Mouse (Mus musculus): ENCODE results near the gene Serpinc1. TPM values are rescaled to one million over a fixed set of nuclear protein-coding genes. Genes with fewer than 3 reads are reported as not detected.
"Not testable (repeated sequence)": the region's sequence is repeated elsewhere in the genome, so short reads cannot be mapped to it uniquely, and the experiment has no call there.

Serpinc1 gene
- polyA plus RNA-seq, 1 experiment from 2014 or later: 2.4 TPM

DNA sequence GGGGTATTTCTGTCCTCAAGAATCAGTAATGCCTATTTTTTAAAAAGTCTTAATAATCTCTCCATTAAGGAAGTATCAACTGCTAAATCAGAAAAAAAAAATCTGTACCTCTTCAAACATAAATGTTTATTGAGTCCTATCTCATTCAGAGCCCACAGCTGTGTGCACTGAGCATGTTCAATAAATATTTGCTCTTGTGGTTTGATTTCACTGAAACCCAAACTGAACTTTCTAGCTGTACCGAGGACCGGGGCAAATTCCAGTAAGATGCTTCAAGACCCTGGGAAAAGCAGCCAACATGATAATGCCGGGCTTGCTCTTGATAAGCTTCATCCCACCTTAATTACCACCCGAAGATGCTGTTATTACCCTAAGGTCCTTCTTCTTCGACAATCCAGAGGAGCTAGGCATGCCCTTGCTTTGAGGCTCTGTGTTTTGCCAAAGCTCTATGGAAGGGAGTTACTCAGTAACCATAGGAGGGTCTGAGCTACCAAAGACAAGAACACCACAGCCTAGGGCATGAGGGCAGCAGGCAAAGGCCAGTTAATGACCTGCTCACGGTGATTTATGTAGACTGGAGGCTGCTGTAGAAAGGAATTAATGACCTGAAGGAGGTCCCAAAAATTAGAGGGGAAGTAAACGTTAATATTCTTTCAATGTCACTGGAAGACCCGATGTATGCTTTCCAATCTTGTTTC is 2.3 kb downstream of the Serpinc1 start:
- Histone ChIP-seq H3K4me2 (no peak overlapping the region), H3K9me3 (replicated peaks; ENCODE audit: control insufficient read depth, low read length) (no peaks in the 10 kb centered on the region), H3K4me3 (ENCODE audit: low read depth, low read length) (no peak overlapping the region), H3K27me3 (ENCODE audit: control insufficient read depth, insufficient read depth, low read length) (no peaks in the 10 kb centered on the region), H3K36me3 (ENCODE audit: control insufficient read depth, insufficient read depth, low read length) (no peaks in the 10 kb centered on the region), H3K27ac (ENCODE audit: low read depth, low read length) (no peak overlapping the region), H3K4me1 (ENCODE audit: control insufficient read depth, insufficient read depth, low read length) (no peaks in the 10 kb centered on the region), H3K9ac (ENCODE audit: low read depth, low read length) (no peak overlapping the region)
- no peak for ATAC-seq (replicated peaks; ENCODE audit: insufficient number of reproducible peaks, low FRiP score, low TSS enrichment)
- 82% methylated on average over 8 of the region's 8 CpGs for WGBS (ENCODE audit: insufficient replicate concordance)

DNA sequence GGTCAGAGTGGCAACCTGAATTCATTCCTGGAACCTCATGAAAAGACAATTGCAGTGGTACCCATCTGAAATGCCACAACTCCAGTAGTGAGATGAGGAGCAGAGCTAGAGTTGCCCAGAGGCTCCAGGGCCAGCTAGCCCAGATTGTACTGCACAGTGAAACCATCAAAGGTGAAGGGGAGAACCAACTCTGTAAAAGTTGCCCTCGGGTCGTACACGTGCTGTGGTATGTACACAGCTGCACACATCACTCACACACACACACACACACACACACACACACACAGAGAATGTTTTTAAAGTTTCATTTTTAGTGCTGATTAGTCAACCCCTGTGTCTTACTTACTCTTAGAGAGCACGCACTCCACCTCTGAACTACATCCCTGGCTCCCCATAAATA is 3.0 kb downstream of the Serpinc1 start:
- no peak overlapping the region for H3K9ac ChIP-seq (ENCODE audit: low read depth, low read length)
- WGBS (ENCODE audit: insufficient replicate concordance): 87% methylated on average over 4 of the region's 4 CpGs

DNA sequence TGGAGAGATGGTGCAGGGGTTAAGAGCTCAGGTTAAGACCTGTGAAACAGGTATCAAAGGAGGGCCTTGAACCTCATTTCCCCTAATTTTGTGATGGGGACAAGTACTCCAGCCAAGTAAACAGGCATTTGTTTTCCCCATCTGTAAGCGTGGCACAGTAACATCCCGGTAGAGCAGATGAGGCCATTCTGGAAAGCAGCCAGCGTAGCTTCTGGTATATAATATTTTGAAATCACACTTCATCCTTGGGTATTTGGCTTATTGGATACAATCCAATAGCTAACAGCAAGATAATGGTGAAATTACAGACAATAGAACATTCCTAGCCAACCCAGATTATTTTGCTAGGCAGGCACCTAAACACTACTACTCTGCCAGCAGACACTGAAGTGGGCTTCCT is 4.5 kb downstream of the Serpinc1 start:
- H3K4me1 ChIP-seq (ENCODE audit: control insufficient read depth, insufficient read depth, low read length): no peaks in the 10 kb centered on the region
- H3K9me3 ChIP-seq (replicated peaks; ENCODE audit: control insufficient read depth, low read length): no peaks in the 10 kb centered on the region
- no peak overlapping the region for H3K4me2 ChIP-seq
- no peaks in the 10 kb centered on the region for H3K27me3 ChIP-seq (ENCODE audit: control insufficient read depth, insufficient read depth, low read length)
- H3K27ac ChIP-seq (ENCODE audit: low read depth, low read length): no peak overlapping the region
- WGBS (ENCODE audit: insufficient replicate concordance): 92% methylated on average over 3 of the region's 3 CpGs
- H3K9ac ChIP-seq (ENCODE audit: low read depth, low read length): no peak overlapping the region
- no peak for ATAC-seq (replicated peaks; ENCODE audit: insufficient number of reproducible peaks, low FRiP score, low TSS enrichment)
- no peak overlapping the region for H3K4me3 ChIP-seq (ENCODE audit: low read depth, low read length)
- no peaks in the 10 kb centered on the region for H3K36me3 ChIP-seq (ENCODE audit: control insufficient read depth, insufficient read depth, low read length)

More for the DNA sequence above, 3.0 kb downstream of the Serpinc1 start:
- no peak overlapping the region for H3K4me3 ChIP-seq (ENCODE audit: low read depth, low read length)
- H3K27ac ChIP-seq (ENCODE audit: low read depth, low read length): no peak overlapping the region
- no peaks in the 10 kb centered on the region for H3K36me3 ChIP-seq (ENCODE audit: control insufficient read depth, insufficient read depth, low read length)
- no peak for ATAC-seq (replicated peaks; ENCODE audit: insufficient number of reproducible peaks, low FRiP score, low TSS enrichment)
- no peaks in the 10 kb centered on the region for H3K27me3 ChIP-seq (ENCODE audit: control insufficient read depth, insufficient read depth, low read length)
- H3K4me2 ChIP-seq: no peak overlapping the region
- no peaks in the 10 kb centered on the region for H3K4me1 ChIP-seq (ENCODE audit: control insufficient read depth, insufficient read depth, low read length)
- no peaks in the 10 kb centered on the region for H3K9me3 ChIP-seq (replicated peaks; ENCODE audit: control insufficient read depth, low read length)

DNA sequence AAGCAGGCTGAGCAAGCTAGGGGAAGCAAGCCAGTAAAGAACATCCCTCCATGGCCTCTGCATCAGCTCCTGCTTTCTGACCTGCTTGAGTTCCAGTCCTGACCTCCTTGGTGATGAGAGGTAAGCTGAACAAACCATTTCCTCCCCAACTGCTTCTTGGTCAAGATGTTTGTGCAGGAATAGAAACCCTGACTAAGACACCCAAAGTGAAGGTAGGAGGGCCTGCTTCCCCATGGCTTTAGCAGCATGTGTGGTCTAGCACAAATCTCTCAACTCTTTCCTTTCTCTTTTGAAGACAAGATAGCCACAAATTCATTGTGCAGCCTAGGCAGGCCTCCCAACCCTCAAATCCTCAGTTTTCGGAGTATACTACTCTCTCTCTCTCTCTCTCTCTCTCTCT is 6.3 kb downstream of the Serpinc1 start:
- not testable (repeated sequence) for H3K9me3 ChIP-seq (replicated peaks; ENCODE audit: control insufficient read depth, low read length); H3K36me3 ChIP-seq (ENCODE audit: control insufficient read depth, insufficient read depth, low read length); H3K4me2 ChIP-seq; H3K27me3 ChIP-seq (ENCODE audit: control insufficient read depth, insufficient read depth, low read length); H3K27ac ChIP-seq (ENCODE audit: low read depth, low read length); ATAC-seq (replicated peaks; ENCODE audit: insufficient number of reproducible peaks, low FRiP score, low TSS enrichment); H3K4me1 ChIP-seq (ENCODE audit: control insufficient read depth, insufficient read depth, low read length); H3K4me3 ChIP-seq (ENCODE audit: low read depth, low read length); H3K9ac ChIP-seq (ENCODE audit: low read depth, low read length)
- WGBS (ENCODE audit: insufficient replicate concordance): 75% methylated on average over 1 of the region's 1 CpGs

DNA sequence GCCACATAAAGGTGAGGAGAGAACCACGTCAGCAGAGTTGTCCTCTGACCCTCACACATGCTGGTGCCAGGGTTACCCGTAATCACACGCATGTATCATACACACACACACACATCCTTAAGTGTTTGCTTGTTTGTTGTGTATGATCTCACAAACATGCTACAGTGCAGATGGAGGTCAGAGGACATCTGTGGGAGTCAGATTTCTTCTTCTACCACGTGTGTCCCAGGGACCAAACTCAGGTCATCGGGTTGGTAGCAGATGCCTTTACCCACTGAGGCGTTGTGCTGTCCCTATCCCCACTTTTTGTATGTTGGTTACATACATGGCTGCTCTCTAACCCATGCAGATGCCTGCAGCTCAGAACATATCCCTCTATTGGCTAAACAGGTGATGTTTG is 7.1 kb downstream of the Serpinc1 start:
- Histone ChIP-seq H3K27me3 (ENCODE audit: control insufficient read depth, insufficient read depth, low read length) (no peaks in the 10 kb centered on the region), H3K4me1 (ENCODE audit: control insufficient read depth, insufficient read depth, low read length) (no peaks in the 10 kb centered on the region), H3K4me3 (ENCODE audit: low read depth, low read length) (no peak overlapping the region), H3K4me2 (no peak overlapping the region), H3K9ac (ENCODE audit: low read depth, low read length) (no peak overlapping the region), H3K36me3 (ENCODE audit: control insufficient read depth, insufficient read depth, low read length) (no peaks in the 10 kb centered on the region), H3K9me3 (replicated peaks; ENCODE audit: control insufficient read depth, low read length) (no peaks in the 10 kb centered on the region), H3K27ac (ENCODE audit: low read depth, low read length) (no peak overlapping the region)
- 83% methylated on average over 6 of the region's 6 CpGs for WGBS (ENCODE audit: insufficient replicate concordance)
- ATAC-seq (replicated peaks; ENCODE audit: insufficient number of reproducible peaks, low FRiP score, low TSS enrichment): no peak

DNA sequence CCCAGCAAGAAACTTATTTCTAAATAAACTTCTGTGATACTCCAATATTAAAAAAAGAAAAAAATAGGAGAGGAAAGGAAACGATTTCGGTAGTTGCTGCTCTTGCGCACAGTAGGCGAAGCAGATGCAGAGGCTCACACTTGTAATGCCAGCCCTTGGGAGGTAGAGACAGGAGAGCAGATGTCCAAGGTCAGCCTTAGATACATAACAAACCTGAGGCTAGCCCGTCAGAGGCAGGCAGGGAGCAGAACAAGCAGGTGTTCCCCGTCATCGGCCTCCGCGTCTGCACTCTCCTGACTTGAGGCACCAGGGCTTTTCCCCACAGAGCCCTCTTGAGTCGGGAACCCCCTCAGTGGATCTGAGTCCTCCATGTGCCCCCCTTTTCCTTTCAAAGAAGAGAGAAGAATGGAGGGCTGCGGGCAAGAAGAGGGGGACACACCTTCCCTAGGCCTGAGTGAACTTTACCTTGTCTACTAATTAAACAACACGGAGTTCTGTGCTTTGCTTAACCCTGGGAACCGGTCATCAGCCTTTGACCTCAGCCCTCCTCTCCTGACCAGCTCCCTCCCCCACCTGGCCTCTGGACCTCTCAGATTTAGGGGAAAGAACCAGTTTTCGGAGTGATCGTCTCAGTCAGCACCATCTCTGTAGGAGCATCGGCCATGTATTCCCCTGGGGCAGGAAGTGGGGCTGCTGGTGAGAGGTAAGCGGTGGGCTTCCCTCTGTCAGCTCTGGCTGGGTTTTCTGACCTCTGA is 8.7 kb downstream of the Serpinc1 start:
- Histone ChIP-seq H3K36me3 (ENCODE audit: control insufficient read depth, insufficient read depth, low read length) (no peaks in the 10 kb centered on the region), H3K4me2 (no peak overlapping the region), H3K9ac (ENCODE audit: low read depth, low read length) (no peak overlapping the region), H3K27me3 (ENCODE audit: control insufficient read depth, insufficient read depth, low read length) (no peaks in the 10 kb centered on the region), H3K4me3 (ENCODE audit: low read depth, low read length) (no peak overlapping the region), H3K27ac (ENCODE audit: low read depth, low read length) (no peak overlapping the region), H3K4me1 (ENCODE audit: control insufficient read depth, insufficient read depth, low read length) (no peaks in the 10 kb centered on the region), H3K9me3 (replicated peaks; ENCODE audit: control insufficient read depth, low read length) (no peaks in the 10 kb centered on the region)
- ATAC-seq (replicated peaks; ENCODE audit: insufficient number of reproducible peaks, low FRiP score, low TSS enrichment): no peak
- 82% methylated on average over 17 of the region's 17 CpGs for WGBS (ENCODE audit: insufficient replicate concordance)

DNA sequence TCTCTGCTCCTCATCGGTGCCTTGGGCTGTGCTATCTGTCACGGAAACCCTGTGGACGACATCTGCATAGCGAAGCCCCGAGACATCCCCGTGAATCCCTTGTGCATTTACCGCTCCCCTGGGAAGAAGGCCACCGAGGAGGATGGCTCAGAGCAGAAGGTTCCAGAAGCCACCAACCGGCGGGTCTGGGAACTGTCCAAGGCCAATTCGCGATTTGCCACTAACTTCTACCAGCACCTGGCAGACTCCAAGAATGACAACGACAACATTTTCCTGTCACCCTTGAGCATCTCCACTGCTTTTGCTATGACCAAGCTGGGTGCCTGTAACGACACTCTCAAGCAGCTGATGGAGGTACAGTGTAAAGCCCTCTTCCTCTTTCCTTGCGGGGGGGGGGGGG is 11.0 kb downstream of the Serpinc1 start:
- no peak for ATAC-seq (replicated peaks; ENCODE audit: insufficient number of reproducible peaks, low FRiP score, low TSS enrichment)
- Histone ChIP-seq H3K27me3 (ENCODE audit: control insufficient read depth, insufficient read depth, low read length) (no peaks in the 10 kb centered on the region), H3K4me1 (ENCODE audit: control insufficient read depth, insufficient read depth, low read length) (no peaks in the 10 kb centered on the region), H3K9me3 (replicated peaks; ENCODE audit: control insufficient read depth, low read length) (no peaks in the 10 kb centered on the region), H3K36me3 (ENCODE audit: control insufficient read depth, insufficient read depth, low read length) (no peaks in the 10 kb centered on the region), H3K4me2 (no peak overlapping the region), H3K27ac (ENCODE audit: low read depth, low read length) (no peak overlapping the region), H3K4me3 (ENCODE audit: low read depth, low read length) (no peak overlapping the region), H3K9ac (ENCODE audit: low read depth, low read length) (no peak overlapping the region)
- 76% methylated on average over 15 of the region's 15 CpGs for WGBS (ENCODE audit: insufficient replicate concordance)

DNA sequence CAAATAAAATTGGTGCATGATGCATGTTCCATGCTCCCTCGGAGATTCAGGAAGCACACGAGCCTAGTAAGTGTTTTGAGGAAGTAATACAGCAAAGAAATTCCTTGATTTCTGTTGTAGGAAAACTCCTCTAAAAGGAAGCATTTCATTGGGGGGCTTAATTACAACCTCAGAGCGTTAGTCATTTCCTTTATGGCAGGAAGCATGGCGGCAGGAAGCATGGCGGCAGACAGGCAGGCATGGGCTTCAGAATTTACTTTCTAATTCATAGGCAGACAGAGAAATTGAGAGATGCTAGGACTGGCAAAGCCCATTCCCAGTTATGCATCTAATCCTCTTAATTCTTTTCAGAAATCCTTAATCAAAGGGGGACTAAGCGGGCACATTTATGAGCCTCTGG is 15.5 kb downstream of the Serpinc1 start:
- Histone ChIP-seq H3K27me3 (ENCODE audit: control insufficient read depth, insufficient read depth, low read length) (no peaks in the 10 kb centered on the region), H3K27ac (ENCODE audit: low read depth, low read length) (no peak overlapping the region), H3K4me3 (ENCODE audit: low read depth, low read length) (no peak overlapping the region), H3K36me3 (ENCODE audit: control insufficient read depth, insufficient read depth, low read length) (no peaks in the 10 kb centered on the region), H3K4me1 (ENCODE audit: control insufficient read depth, insufficient read depth, low read length) (no peaks in the 10 kb centered on the region), H3K4me2 (no peak overlapping the region), H3K9ac (ENCODE audit: low read depth, low read length) (no peak overlapping the region), H3K9me3 (replicated peaks; ENCODE audit: control insufficient read depth, low read length) (no peaks in the 10 kb centered on the region)
- 81% methylated on average over 6 of the region's 6 CpGs for WGBS (ENCODE audit: insufficient replicate concordance)
- no peak for ATAC-seq (replicated peaks; ENCODE audit: insufficient number of reproducible peaks, low FRiP score, low TSS enrichment)

DNA sequence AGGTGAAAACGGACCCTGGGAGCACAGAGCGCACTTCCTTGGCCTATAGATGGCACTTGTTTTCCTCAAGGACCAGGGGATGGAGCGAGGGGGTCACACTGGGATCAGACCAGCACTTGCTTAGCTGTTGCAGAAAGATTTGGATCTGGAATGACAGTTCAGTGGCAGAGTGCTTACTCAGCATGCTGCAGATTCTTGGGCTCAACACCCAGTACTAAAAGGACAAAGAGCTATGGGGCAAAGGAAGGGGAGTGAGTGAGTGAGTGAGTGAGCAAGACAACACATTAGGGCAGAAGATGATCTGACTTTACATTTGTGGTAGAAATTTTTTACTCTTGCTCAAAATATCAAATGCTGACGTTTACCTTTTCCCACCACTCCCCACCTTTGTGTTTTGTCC is 26.6 kb downstream of the Serpinc1 start:
- Histone ChIP-seq H3K27me3 (ENCODE audit: control insufficient read depth, insufficient read depth, low read length) (no peaks in the 10 kb centered on the region), H3K27ac (ENCODE audit: low read depth, low read length) (no peak overlapping the region), H3K9ac (ENCODE audit: low read depth, low read length) (no peak overlapping the region), H3K4me1 (ENCODE audit: control insufficient read depth, insufficient read depth, low read length) (no peaks in the 10 kb centered on the region), H3K4me2 (no peak overlapping the region), H3K9me3 (replicated peaks; ENCODE audit: control insufficient read depth, low read length) (no peaks in the 10 kb centered on the region), H3K4me3 (ENCODE audit: low read depth, low read length) (no peak overlapping the region), H3K36me3 (ENCODE audit: control insufficient read depth, insufficient read depth, low read length) (peaks cover 2% of the 10 kb centered on the region; the same call in 1 of the 2 replicates)
- 71% methylated on average over 4 of the region's 4 CpGs for WGBS (ENCODE audit: insufficient replicate concordance)
- ATAC-seq (replicated peaks; ENCODE audit: insufficient number of reproducible peaks, low FRiP score, low TSS enrichment): no peak
